Mouse (Mus musculus) heart, postnatal 25 days (tissue): Measurements from ENCODE around the gene Zfp53. TPM values are rescaled to one million over a fixed set of nuclear protein-coding genes. Genes with fewer than 3 reads are reported as not detected.

Source experiments
- DNase-seq: peaks from one replicate; pipeline ENCODE4 v3.0.0; 2022; ENCODE audit warnings: low spot score
- intact Hi-C: fragments of 180-260 bp; cut with DNase I; formaldehyde crosslinking; loops from one replicate; pipeline ENCODE4 v1.15.1; 2025
- total RNA-seq, 2 experiments: library from RNA; stranded (reverse); gene quantifications; 2 replicates each; pipeline ENCODE4 v1.2.3; 2021

Gene Zfp53
- total RNA-seq, 2 experiments from 2014 or later = 2.3 to 2.4 TPM

DNA sequence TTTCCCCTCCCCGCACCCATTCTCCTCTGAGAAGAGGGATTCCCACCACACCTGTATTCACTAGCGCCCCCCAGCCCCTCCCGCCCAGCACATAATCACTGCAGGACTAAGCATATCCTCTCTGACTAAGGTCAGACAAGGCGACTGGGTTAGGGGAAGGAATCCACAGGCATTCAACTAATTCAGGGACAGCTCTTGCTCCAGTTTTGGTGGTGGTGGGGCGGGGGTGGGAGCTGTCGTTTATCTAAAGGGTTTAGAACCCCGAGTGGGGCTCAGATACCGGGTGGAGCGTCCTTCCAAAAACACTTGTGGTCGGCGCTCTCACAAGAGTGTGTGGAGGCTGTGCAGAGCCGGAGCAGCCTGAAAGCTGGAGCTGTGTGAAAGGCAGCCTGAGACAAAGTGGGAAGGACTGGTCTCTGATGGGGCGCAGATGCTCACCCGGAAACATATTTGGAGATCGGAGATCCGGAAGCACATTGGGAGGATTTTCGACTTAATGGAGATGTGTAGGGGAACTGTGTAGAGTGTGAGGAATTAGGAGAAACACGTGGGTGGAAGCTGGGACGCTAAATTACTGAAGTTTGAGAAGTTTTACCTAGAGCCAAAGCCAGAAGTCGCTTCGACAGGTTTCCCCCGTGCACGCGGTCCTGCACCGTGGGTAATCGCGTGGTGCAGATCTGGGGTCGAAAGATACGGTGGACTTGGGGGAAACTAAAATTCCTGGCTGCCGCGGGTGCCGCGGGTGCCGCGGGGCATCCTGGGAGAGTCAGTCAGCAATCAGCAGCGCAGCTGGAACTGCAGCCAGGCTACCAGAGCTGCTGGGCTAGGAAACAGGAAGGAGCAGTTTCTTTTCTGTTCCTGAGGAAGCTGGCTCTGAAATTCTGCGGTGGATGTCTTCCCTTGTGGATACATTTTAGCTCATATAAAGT is 27.7 kb downstream of the Zfp53 start:
- intact Hi-C loops = loop anchor here (2.0 to 5.0 kb wide), 3 partner anchors 16 to 284 kb away; partner anchors contain the start of gene Zfp54
- DNase-seq = peak; percentile 50

DNA sequence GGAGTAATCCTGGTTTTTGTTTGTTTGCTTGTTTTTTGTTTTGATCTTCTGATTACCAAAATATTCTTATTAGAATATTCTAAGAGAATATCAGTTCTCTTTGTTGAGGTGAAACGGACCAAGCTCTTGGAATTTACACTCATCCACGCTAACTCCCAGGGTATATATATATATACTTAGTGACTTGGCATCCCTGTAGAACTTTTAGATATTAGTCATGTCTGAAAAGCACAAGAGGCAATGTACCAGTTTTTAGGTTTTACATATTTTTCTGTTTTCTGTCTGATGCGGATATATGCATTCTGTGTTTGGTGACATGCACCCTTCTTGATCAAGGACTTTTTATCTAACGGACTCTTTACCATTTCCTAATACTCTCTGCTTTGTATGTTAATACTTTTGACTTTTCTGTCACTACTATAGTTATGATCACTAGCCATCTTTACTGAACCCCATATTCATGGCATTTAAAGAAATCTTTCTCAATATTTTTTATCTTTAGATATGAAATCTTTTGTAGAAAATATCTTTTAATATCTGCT is 28.4 kb downstream of the Zfp53 start:
- DNase-seq = no peak

DNA sequence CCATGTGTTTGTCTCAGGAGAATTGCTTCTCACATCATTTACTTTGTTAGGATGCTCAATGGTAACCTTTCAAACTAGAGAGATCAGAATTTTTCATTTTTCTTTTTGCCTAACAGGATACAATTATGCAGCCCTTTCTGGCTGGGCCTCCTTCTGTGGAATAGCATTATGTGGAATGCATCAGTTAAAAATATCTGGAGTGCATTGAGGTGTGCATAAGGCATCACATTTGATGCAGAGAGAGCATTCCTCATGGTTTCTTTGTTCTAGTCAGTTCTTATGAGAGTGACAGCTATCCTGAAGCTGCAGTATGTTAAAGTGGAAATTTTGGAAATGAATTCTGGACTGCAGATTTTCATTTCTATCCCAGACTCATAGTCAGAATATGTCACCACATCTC is 37.5 kb downstream of the Zfp53 start:
- intact Hi-C loops = no loop called here

More for the DNA sequence above, 28.4 kb downstream of the Zfp53 start:
- intact Hi-C loops = loop anchor here (2.0 to 5.0 kb wide), 3 partner anchors 16 to 285 kb away; partner anchors contain the start of gene Zfp54

DNA sequence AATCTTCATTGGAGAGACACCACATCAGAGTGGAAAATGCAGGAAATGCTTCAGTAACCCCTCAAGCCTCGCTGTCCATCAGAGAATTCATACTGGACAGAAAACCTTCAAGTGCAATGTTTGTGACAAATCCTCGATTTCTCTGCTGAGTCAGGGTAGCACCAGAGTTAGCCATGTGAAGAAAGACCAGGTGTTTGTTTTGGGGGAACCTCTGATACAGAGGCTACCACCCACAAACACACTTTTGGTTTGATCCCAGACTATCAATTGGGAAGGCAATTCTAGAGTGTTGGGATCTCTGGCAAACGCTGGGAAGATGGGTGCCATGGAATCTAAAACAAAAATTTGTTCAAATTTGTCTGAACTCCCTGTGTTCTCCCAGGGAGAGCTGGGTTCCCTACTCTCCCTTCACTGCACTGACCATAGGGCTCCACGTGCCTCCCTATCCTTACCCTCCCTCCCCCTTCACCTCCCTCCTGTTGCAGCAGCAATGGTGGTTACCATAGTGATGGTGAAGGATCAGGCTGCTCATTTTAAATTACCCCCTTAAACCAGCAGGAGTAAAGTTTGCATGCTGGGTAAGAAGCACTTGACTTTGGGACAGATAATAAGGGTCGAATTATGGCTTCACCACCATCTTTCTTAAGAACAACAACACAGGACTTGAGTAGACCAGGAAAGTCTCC is 42.0 kb downstream of the Zfp53 start:
- no peak for DNase-seq
- intact Hi-C loops = loop anchor here (10.0 kb wide), 1 partner anchor 586 kb away; the partner anchor contains the start of gene Ppp2r1a

More for the DNA sequence above, 37.5 kb downstream of the Zfp53 start:
- DNase-seq = no peak

DNA sequence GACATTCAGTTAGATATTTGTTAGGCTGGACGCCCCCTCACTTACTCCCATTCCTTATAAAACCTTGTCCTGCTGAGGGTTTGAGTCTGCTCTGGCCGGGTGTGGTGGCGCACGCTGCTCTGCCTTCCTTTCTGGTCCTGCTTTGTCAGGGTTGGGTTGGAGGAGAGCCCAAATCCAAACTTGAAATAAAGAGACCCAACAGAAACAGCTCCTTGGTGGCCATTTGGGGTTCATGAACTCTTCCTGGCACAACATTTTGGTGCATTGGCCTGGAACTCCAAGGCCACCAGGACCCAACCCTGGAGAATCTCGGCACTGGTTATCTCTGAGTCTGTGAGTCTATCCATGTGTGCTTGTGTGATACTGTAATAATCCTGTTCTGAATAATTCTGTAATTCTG is 42.8 kb downstream of the Zfp53 start:
- intact Hi-C loops = loop anchor here (2.0 to 10.0 kb wide), 2 partner anchors 15 to 587 kb away; partner anchors contain the start of gene Ppp2r1a

DNA sequence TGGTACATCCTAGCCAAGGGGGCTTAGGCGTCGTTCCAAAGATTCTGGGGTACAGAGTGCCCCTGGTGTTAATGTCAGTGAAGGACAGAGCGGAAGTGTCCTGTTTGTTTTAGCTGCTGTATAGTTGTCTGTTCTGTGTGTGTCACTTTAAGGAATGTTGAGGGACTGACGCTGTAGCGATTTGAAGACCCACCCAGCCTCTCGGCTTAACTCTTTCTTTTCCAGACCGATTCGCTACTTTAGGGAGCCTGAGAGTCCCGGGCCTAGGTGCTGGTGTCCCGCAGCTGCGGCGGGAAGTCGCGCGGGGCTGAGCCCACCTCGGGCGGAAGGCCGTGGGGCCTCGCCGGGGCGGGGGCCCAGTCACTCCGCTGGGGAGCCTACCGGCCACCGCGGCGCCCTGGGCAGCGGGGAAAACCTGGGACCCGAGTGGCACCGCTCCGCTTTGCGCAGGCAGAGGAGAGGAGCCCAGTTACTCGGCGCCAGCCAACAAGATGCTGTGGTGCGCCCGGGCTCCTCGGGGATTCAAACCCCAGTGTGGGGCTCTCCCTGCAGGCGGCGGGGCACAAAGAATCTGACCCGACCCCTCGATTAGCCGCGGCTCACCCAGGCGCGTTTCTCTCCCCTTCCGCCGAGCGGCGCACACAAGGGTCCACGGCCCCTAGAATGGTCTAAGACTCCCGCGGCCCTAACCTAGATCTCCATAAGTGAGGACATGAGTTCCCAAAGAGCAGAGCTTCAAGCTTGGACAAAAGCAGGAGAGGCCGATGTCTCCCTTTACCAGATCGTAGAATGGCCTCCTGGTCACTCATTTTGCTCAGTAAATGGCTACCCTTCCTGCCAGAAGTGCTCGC is 43.5 kb downstream of the Zfp53 start:
- intact Hi-C loops = loop anchor here (2.0 to 10.0 kb wide), 2 partner anchors 16 to 588 kb away; partner anchors contain the start of gene Ppp2r1a
- DNase-seq = peak; percentile 53

More for the DNA sequence above, 42.8 kb downstream of the Zfp53 start:
- DNase-seq = no peak

DNA sequence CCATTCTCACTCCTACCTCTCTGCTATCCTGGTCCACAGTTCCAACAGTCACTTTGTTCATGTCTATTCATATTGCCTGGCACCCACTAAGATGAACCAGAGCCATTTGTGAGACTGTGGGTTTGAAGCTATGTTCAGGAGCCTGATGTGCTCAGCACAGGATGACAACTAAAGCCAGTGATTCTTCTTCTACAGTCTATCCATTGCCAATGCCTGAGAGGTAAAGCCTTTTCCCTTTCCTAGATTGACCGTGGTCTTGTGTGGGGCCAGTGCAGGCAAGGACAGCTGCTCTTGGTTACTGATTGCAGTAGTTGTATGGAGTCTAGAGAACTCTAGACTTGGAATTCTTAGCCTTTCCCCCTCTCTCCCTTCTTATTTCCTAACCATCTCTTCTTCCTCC is 45.2 kb downstream of the Zfp53 start:
- intact Hi-C loops = loop anchor here (2.0 to 10.0 kb wide), 2 partner anchors 17 to 589 kb away; partner anchors contain the start of gene Ppp2r1a
- DNase-seq = no peak

DNA sequence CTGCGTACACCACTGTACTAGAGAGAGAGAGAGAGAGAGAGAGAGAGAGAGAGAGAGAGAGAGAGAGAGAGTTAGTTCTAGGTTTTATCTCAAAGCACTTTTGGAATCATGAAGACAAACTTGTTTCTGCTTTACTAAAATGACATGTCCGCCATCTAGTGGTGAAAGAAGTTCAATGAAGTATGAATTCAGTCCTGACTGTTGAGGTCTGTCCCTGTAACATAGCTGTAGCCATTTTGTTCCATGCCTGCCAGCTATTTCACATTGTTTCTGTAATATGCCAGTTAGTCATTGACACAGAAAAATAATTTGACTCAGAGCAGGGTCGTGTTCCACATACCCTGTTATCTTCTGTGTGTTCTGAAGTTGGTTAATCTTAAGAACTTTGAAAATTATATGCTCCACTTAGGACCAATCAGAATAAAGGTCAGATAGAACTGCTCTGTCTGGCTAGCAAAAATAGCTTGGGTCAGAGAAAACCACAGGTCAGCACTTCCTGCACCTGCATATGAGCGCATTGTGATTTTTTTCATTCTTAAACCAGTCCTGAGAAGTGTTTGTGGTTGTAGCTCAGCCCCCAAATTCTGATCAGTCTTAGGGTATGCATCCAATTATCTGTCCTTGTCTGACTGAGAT is 45.8 kb downstream of the Zfp53 start:
- intact Hi-C loops = loop anchor here (1.0 to 10.0 kb wide), 2 partner anchors 32 to 590 kb away; partner anchors contain the start of gene Ppp2r1a
- no peak for DNase-seq

DNA sequence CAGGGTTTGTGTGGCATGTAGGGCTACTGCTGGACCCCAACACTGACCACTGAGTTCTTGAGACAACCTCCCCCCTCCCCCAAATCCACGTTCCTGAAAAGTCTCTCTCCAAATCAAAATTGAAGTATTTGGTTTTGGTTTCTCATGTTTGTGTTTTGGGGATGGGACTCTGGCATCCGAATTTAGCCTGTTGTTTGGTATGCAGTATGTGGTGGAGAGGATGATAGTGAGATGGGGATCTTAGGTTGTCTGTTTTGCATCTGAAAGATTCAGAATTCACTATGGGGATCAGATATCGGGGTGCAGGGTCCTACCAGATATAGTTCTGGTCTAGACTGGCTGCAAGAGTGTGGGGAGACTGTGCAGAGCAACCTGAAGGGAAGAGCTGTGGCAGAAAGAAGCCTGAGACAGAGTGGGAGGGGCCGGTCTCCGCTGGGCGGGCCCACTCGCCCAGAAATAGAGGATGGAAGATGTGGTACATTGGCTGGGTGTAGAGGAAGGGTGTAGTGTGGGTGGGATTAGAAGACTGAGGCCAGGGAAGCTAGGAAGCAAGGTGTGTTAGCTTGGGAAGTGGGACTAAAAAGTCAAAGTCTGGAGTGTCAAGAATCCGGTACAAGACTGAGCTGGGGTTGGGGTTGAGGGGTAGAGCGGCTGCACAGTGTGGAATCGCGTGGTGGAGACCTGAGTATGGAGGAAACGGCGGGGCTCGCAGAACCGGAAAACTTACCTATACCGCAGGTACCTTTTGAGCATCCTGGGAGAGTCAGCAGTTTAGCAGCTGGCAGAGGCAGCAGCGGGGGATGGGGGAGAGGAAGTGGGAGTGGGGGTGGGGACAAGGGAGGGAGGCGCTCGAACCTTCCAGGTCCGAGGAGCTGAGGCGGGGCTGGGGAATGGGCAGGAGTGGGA is 46.6 kb downstream of the Zfp53 start, which contains the start of gene Zfp52:
Zfp52 (plus strand) TSS at position 444 of the 906 bp plus-strand sequence.
- DNase-seq = peak; percentile 49
- intact Hi-C loops = loop anchor here (1.0 to 10.0 kb wide), 2 partner anchors 31 to 591 kb away; partner anchors contain the start of gene Ppp2r1a

GRCm38 (mm10) chr17:21536096-21536495 is 47.3 kb downstream of the Zfp53 start:
- intact Hi-C loops = loop anchor here (10.0 kb wide), 1 partner anchor 591 kb away; the partner anchor contains the start of gene Ppp2r1a
- DNase-seq = no peak

GRCm38 (mm10) chr17:21536676-21537075 is 47.9 kb downstream of the Zfp53 start:
- DNase-seq = no peak
- intact Hi-C loops = loop anchor here (10.0 kb wide), 1 partner anchor 592 kb away; the partner anchor contains the start of gene Ppp2r1a

GRCm38 (mm10) chr17:21557831-21558230 is 69.0 kb downstream of the Zfp53 start:
- intact Hi-C loops = no loop called here
- DNase-seq = no peak

Other genes with a start within 250 kb of the Zfp53 start
- not detected for gene Vmn1r235, start 232.6 kb upstream of the Zfp53 start, total RNA-seq
- gene Vmn1r236, start 206.1 kb upstream of the Zfp53 start, total RNA-seq = not detected
- gene Vmn1r237, start 177.1 kb upstream of the Zfp53 start, total RNA-seq = not detected
- gene Zfp677, start 105.2 kb upstream of the Zfp53 start, total RNA-seq = under 1 TPM; 0.75 to 0.78 TPM
- gene Zfp54, start 65.8 kb upstream of the Zfp53 start, total RNA-seq = 1 to 10 TPM; 1.2 TPM
- 1 to 10 TPM; 5.3 to 6.5 TPM for gene Zfp51, start 38.6 kb upstream of the Zfp53 start, total RNA-seq
- 1 to 10 TPM; 4.6 to 4.7 TPM for gene Zfp52, start 46.5 kb downstream of the Zfp53 start, total RNA-seq
- 1 to 10 TPM; 3.2 TPM for gene Zfp948, start 78.0 kb downstream of the Zfp53 start, total RNA-seq
- gene Zfp983, start 161.6 kb downstream of the Zfp53 start, total RNA-seq = 1 to 10 TPM; 2.1 to 2.8 TPM
- 1 to 10 TPM; 1.5 to 2.0 TPM for gene Gm10226, start 202.9 kb downstream of the Zfp53 start, total RNA-seq
- gene Zfp760, start 218.7 kb downstream of the Zfp53 start, total RNA-seq = 1 to 10 TPM; 1.8 to 1.9 TPM
- gene Zfp229, start 241.8 kb downstream of the Zfp53 start, total RNA-seq = 1 to 10 TPM; 7.3 to 7.4 TPM